Mouse (Mus musculus): ENCODE data around the gene 9930022D16Rik.

9930022D16Rik gene

GRCm38 (mm10) chr11:109456261-109456660 is 42.5 kb downstream of the 9930022D16Rik start:
- DNase-seq (ENCODE audit: low spot score in 2 of 2): no peak

- no peak for DNase-seq (ENCODE audit: low spot score in 2 of 2)
Observed at GRCm38 (mm10) chr11:109458165-109458564, 44.4 kb downstream of the 9930022D16Rik start.

GRCm38 (mm10) chr11:109460586-109460985 is 46.9 kb downstream of the 9930022D16Rik start:
- DNase-seq (ENCODE audit: low spot score in 2 of 2): no peak

- no peak for DNase-seq (ENCODE audit: low spot score in 2 of 2)
Observed at GRCm38 (mm10) chr11:109465068-109465467, 51.4 kb downstream of the 9930022D16Rik start.

- no peak for DNase-seq (ENCODE audit: low spot score in 2 of 2)
Observed at GRCm38 (mm10) chr11:109466987-109467386, 53.3 kb downstream of the 9930022D16Rik start.

- DNase-seq (ENCODE audit: low spot score in 2 of 2): no peak
Observed at GRCm38 (mm10) chr11:109468133-109468532, 54.4 kb downstream of the 9930022D16Rik start.

Data from spleen, postnatal 14 days (tissue).